Mouse (Mus musculus) testis, adult 2 months (tissue): ENCODE measurements around the gene Vwce.

Experiments used
- CTCF ChIP-seq: fragments of 200-500 bp; IDR thresholded peaks from 2 replicates; pipeline ENCODE4 v1.5.1; 2012; ENCODE audit warnings: low read depth, mild to moderate bottlenecking, inconsistent platforms, low read length, moderate library complexity; ENCODE audit not compliant: control insufficient read depth, insufficient read depth, insufficient replicate concordance
- POLR2A ChIP-seq: fragments of 200-500 bp; IDR thresholded peaks from 2 replicates; pipeline ENCODE4 v1.6.1; 2012; ENCODE audit warnings: low read depth, mild to moderate bottlenecking, inconsistent platforms, low read length, moderate library complexity; ENCODE audit not compliant: control insufficient read depth

- TF ChIP-seq CTCF (no peak), POLR2A (no peak)
Measured at GRCm38 (mm10) chr19:10599648-10600047, 34.4 kb upstream of the Vwce start.
